In genomic region chr12:108273466-108274312, GRCm38 (mm10) we compare ENCODE assay signal across 8 mouse cellular contexts. TPM values are rescaled to one million over a fixed set of nuclear protein-coding genes. Genes with fewer than 3 reads are reported as not detected.
DNase-seq lines count a peak whose midpoint lies in the region; ATAC-seq and TF ChIP-seq lines count a peak whose summit lies in the region.

No protein-coding gene starts in this region.

- TF ChIP-seq EP300 in lung, postnatal 0 days (IDR thresholded peaks at IDR 0.05), result no peak

- no peaks in the 10 kb centered on the region for H3K27me3 ChIP-seq in lung, postnatal 0 days (replicated peaks; ENCODE audit: insufficient read depth, low read length)
- H3K27me3 ChIP-seq in neural tube, embryonic 13.5 days, result no peaks in the 10 kb centered on the region

- peak overlapping the region; percentile 39; the same call in 1 of the 2 replicates for H3K9ac ChIP-seq in lung, postnatal 0 days (replicated peaks; ENCODE audit: low read depth)
- H3K9ac ChIP-seq in neural tube, embryonic 13.5 days, result peak overlapping the region; percentile 94

- no peaks in the 10 kb centered on the region for H3K36me3 ChIP-seq in lung, postnatal 0 days (ENCODE audit: insufficient read depth, low read length)
- peaks cover 2% of the 10 kb centered on the region; the same call in 1 of the 2 replicates for H3K36me3 ChIP-seq in neural tube, embryonic 13.5 days

- H3K9me3 ChIP-seq in lung, postnatal 0 days (ENCODE audit: low read length), result no peaks in the 10 kb centered on the region
- no peaks in the 10 kb centered on the region for H3K9me3 ChIP-seq in neural tube, embryonic 13.5 days

- WGBS in lung, postnatal 0 days, result 7% methylated on average over 21 of the region's 21 CpGs
- WGBS in neural tube, embryonic 13.5 days, result 4% methylated on average over 21 of the region's 21 CpGs

- no peak for TF ChIP-seq CTCF in lung, postnatal 0 days (IDR thresholded peaks at IDR 0.05)

- peak overlapping the region; percentile 69 for H3K4me3 ChIP-seq in lung, postnatal 0 days (ENCODE audit: low read depth, low read length)
- H3K4me3 ChIP-seq in neural tube, embryonic 13.5 days, result peak overlapping the region; percentile 85

- peaks cover 26% of the 10 kb centered on the region for H3K4me1 ChIP-seq in lung, postnatal 0 days (ENCODE audit: insufficient read depth, low read depth, low read length)
- H3K4me1 ChIP-seq in neural tube, embryonic 13.5 days (replicated peaks), result peaks cover 81% of the 10 kb centered on the region

- peak overlapping the region; percentile 98 for H3K4me2 ChIP-seq in lung, postnatal 0 days (replicated peaks; ENCODE audit: low read depth, low read length)
- H3K4me2 ChIP-seq in neural tube, embryonic 13.5 days, result peak overlapping the region; percentile 89

- no peak overlapping the region for H3K27ac ChIP-seq in lung, postnatal 0 days (ENCODE audit: low read length)
- H3K27ac ChIP-seq in neural tube, embryonic 13.5 days (replicated peaks), result peak overlapping the region; percentile 94

- peak; percentile 51 for DNase-seq in adrenal gland, postnatal 10 days
- DNase-seq in adrenal gland, postnatal 4 days (ENCODE audit: low spot score in 2 of 2), result no peak
- DNase-seq in lung, postnatal 0 days (ENCODE audit: low spot score), result peak; percentile 42
- no peak for DNase-seq in lung, adult 18-20 months
- DNase-seq in induced T-regulatory cell, adult 2 months (ENCODE audit: low read depth), result peak; percentile 29
- DNase-seq in gastrocnemius, postnatal 25 days, result no peak
- DNase-seq in ovary, postnatal 10 days (ENCODE audit: low spot score), result no peak

- no peak for ATAC-seq in lung, postnatal 0 days
- ATAC-seq in neural tube, embryonic 13.5 days (ENCODE audit: low read depth), result no peak

RNA-seq across cellular contexts. Expression of gene Ccdc85c, which starts 1.5 kb away (rescaled TPM):
- 10 to 100 TPM; 19.8 to 22.1 TPM for total RNA-seq in adrenal gland, postnatal 10 days (2021)
- total RNA-seq in adrenal gland, postnatal 4 days (2021), result 10 to 100 TPM; 29.6 to 29.9 TPM
- 4.1 and 4.5 TPM in 2 replicates for polyA plus RNA-seq in lung, postnatal 0 days (2015; fragmentation: Nextera tagmentation; extraction: Ambion mirVana)
- polyA plus RNA-seq in neural tube, embryonic 13.5 days (2015; fragmentation: Nextera tagmentation; extraction: Ambion mirVana), result 14.5 and 15.8 TPM in 2 replicates
- 10 to 100 TPM; 11.4 to 15.2 TPM for total RNA-seq in gastrocnemius, postnatal 25 days (2021)

RNA-seq across cellular contexts. Expression of gene Hhipl1, which starts 32.4 kb away (rescaled TPM):
- 1 to 10 TPM in 1 of 2 experiments, under 1 TPM in 1; 0.96 to 1.1 TPM for total RNA-seq in adrenal gland, postnatal 10 days (2021)
- total RNA-seq in adrenal gland, postnatal 4 days (2021), result 1 to 10 TPM; 1.1 to 1.3 TPM
- 0.35 and 0.57 TPM in 2 replicates for polyA plus RNA-seq in lung, postnatal 0 days (2015; fragmentation: Nextera tagmentation; extraction: Ambion mirVana)
- 1.6 TPM in 2 replicates for polyA plus RNA-seq in neural tube, embryonic 13.5 days (2015; fragmentation: Nextera tagmentation; extraction: Ambion mirVana)
- under 1 TPM; 0.91 to 0.95 TPM for total RNA-seq in gastrocnemius, postnatal 25 days (2021)

Comparison
In these comparisons a context has a peak if more than half of its experiments do, and no peak if none do; other contexts are left out.
1. DNase-seq: peak in adrenal gland, postnatal 10 days (single experiment), lung, postnatal 0 days (single experiment) and induced T-regulatory cell, adult 2 months (single experiment); none in adrenal gland, postnatal 4 days (0 of 2), lung, adult 18-20 months (0 of 2), gastrocnemius, postnatal 25 days (single experiment) and ovary, postnatal 10 days (single experiment).